Mouse (Mus musculus) thymus, adult 2 months (tissue): ENCODE data around the gene Bpifb9a. TPM values are rescaled to one million over a fixed set of nuclear protein-coding genes. Genes with fewer than 3 reads are reported as not detected.
"Not testable (repeated sequence)": the region's sequence is repeated elsewhere in the genome, so short reads cannot be mapped to it uniquely, and the experiment has no call there.

Experiments used
- DNase-seq: peaks from one replicate; pipeline ENCODE4 v3.0.0; 2021
- H3K27ac ChIP-seq: fragments of 200-500 bp; 2 replicates; pipeline ENCODE4 v1.5.1; 2012; ENCODE audit warnings: low read length, control low read depth; ENCODE audit not compliant: control insufficient read depth, insufficient read depth
- H3K27me3 ChIP-seq: fragments of 200-500 bp; 2 replicates; pipeline ENCODE4 v1.6.1; 2012; ENCODE audit warnings: mild to moderate bottlenecking, low read length, moderate library complexity, mixed read lengths; ENCODE audit not compliant: control insufficient read depth, insufficient read depth
- H3K36me3 ChIP-seq: fragments of 200-500 bp; 2 replicates; pipeline ENCODE4 v1.6.1; 2012; ENCODE audit warnings: mild to moderate bottlenecking, low read length, moderate library complexity; ENCODE audit not compliant: control insufficient read depth, insufficient read depth
- H3K4me1 ChIP-seq: fragments of 200-500 bp; replicated peaks from 2 replicates; pipeline ENCODE4 v1.6.1; 2012; ENCODE audit warnings: low read length; ENCODE audit not compliant: control insufficient read depth, insufficient read depth
- H3K4me3 ChIP-seq: fragments of 200-500 bp; 2 replicates; pipeline ENCODE4 v1.5.1; 2012; ENCODE audit warnings: mild to moderate bottlenecking, low read length, control low read depth, moderate library complexity; ENCODE audit not compliant: control insufficient read depth, insufficient read depth
- CTCF ChIP-seq: fragments of 200-500 bp; IDR thresholded peaks from 2 replicates; pipeline ENCODE4 v1.5.1; 2012; ENCODE audit warnings: mild to moderate bottlenecking, control low read depth, low read length, moderate library complexity, borderline replicate concordance; ENCODE audit not compliant: control insufficient read depth, poor library complexity, insufficient read depth; ENCODE audit errors: extremely low read depth
- POLR2A ChIP-seq: fragments of 200-500 bp; IDR thresholded peaks from 2 replicates; pipeline ENCODE4 v1.6.1; 2012; ENCODE audit warnings: mild to moderate bottlenecking, low read length, control low read depth, moderate library complexity; ENCODE audit not compliant: control insufficient read depth, poor library complexity, insufficient read depth; ENCODE audit errors: extremely low read depth
- WGBS: fragments of 180-500 bp; shearing (Covaris S2); methylation state at CpG from one replicate; pipeline ENCODE4 v1.1.7; 2018; 5-methylcytosine and 5-hydroxymethylcytosine counted together
- polyA plus RNA-seq: library from polyadenylated mRNA; depleted of rRNA; stranded (reverse); fragments of >200 nt; gene quantifications from 2 replicates; pipeline ENCODE4 v1.2.3, GENCODE M21; 2012; rRNA removed

Gene Bpifb9a
- polyA plus RNA-seq, 1 experiment: 0.11 TPM

DNA sequence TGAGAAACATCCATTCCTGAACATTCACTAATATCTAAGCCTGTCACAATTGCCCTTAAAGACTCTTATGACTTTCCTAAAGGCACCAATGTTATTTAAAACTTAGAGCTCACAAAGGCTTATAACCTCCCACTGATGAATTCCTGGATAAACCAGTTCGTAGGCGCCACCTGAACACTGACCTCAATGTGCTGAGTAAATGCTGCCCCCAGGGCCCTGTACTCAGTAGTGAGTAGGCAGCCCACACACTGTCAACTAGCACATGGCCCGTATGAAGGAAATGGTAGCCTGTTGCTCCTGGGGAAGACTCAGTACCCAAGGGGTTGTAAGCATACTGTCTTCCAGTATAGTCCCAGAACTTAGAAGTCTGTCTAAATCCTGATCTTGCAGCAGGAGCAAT is 44.1 kb downstream of the Bpifb9a start:
- Histone ChIP-seq H3K4me1 (no peaks in the 10 kb centered on the region), H3K4me3 (no peak overlapping the region), H3K27me3 (no peaks in the 10 kb centered on the region), H3K27ac (no peak overlapping the region), H3K36me3 (no peaks in the 10 kb centered on the region)
- WGBS: 96% methylated on average over 3 of the region's 3 CpGs
- TF ChIP-seq POLR2A: no peak
- no peak for TF ChIP-seq CTCF
- DNase-seq: no peak

GRCm38 (mm10) chr2:154304604-154305003 is 47.0 kb downstream of the Bpifb9a start:
- not testable (repeated sequence) for H3K36me3 ChIP-seq, H3K27me3 ChIP-seq, H3K4me3 ChIP-seq, H3K27ac ChIP-seq, DNase-seq, H3K4me1 ChIP-seq
- 88% methylated on average over 1 of the region's 3 CpGs for WGBS

- not testable (repeated sequence) for H3K36me3 ChIP-seq, DNase-seq, H3K4me3 ChIP-seq, H3K4me1 ChIP-seq, H3K27me3 ChIP-seq, H3K27ac ChIP-seq
- 90% methylated on average over 4 of the region's 4 CpGs for WGBS
Observed at GRCm38 (mm10) chr2:154306927-154307326, 49.3 kb downstream of the Bpifb9a start, which contains the start of gene Bpifb9b. Gene Bpifb9b, plus strand, starts transcription at chr2:154307227.

- not testable (repeated sequence) for H3K27me3 ChIP-seq, H3K4me3 ChIP-seq, H3K27ac ChIP-seq, DNase-seq, H3K36me3 ChIP-seq, H3K4me1 ChIP-seq
- 53% methylated on average over 5 of the region's 5 CpGs for WGBS
Observed at GRCm38 (mm10) chr2:154313771-154314170, 56.1 kb downstream of the Bpifb9a start.

Other genes starting within 250 kb of the Bpifb9a start
- gene Bpifa2, start 249.6 kb upstream of the Bpifb9a start, polyA plus RNA-seq: 0.22 TPM in 1 of 2 replicates, not detected in the other
- gene Bpifa3, start 127.5 kb upstream of the Bpifb9a start, polyA plus RNA-seq: 0.23 TPM in 1 of 2 replicates, not detected in the other
- 23.3 and 33.0 TPM in 2 replicates for gene Bpifa1, start 115.0 kb upstream of the Bpifb9a start, polyA plus RNA-seq
- gene Bpifa5, start 95.2 kb upstream of the Bpifb9a start, polyA plus RNA-seq: 1.3 and 1.6 TPM in 2 replicates
- 1.4 and 1.5 TPM in 2 replicates for gene Bpifb1, start 67.0 kb upstream of the Bpifb9a start, polyA plus RNA-seq
- gene Bpifb5, start 34.1 kb upstream of the Bpifb9a start, polyA plus RNA-seq: 0.40 and 0.65 TPM in 2 replicates
- gene Bpifb9b, start 49.4 kb downstream of the Bpifb9a start, polyA plus RNA-seq: 0.26 and 0.36 TPM in 2 replicates
- 14.2 and 16.3 TPM in 2 replicates for gene Cdk5rap1, start 115.2 kb downstream of the Bpifb9a start, polyA plus RNA-seq
- gene Snta1, start 150.2 kb downstream of the Bpifb9a start, polyA plus RNA-seq: 5.8 and 9.6 TPM in 2 replicates
- 27.6 and 30.1 TPM in 2 replicates for gene Cbfa2t2, start 178.6 kb downstream of the Bpifb9a start, polyA plus RNA-seq